Mouse (Mus musculus) embryonic fibroblast, embryonic 13.5 days (primary cell): ENCODE measurements at regions not wholly inside any gene's neighbourhood (a gene's known extent, or its start where the extent isn't known, plus 50 kb on each side); places are given as distances from the start of the nearest gene placed in this dataset.

Source experiments
- H3K27ac ChIP-seq: 2 replicates; pipeline ENCODE4 v1.5.1; 2012; ENCODE audit warnings: low read length, control low read depth, inconsistent platforms; ENCODE audit not compliant: insufficient read depth
- H3K4me1 ChIP-seq: 2 replicates; pipeline ENCODE4 v1.6.1; 2011; ENCODE audit warnings: low read length; ENCODE audit not compliant: control insufficient read depth, insufficient read depth
- H3K4me3 ChIP-seq: 2 replicates; pipeline ENCODE4 v1.5.1; 2011; ENCODE audit warnings: mild to moderate bottlenecking, control low read depth, low read length; ENCODE audit not compliant: insufficient read depth
- CTCF ChIP-seq: IDR thresholded peaks from 2 replicates; pipeline ENCODE4 v1.5.1; 2011; ENCODE audit warnings: mild to moderate bottlenecking, control low read depth, low read length, moderate library complexity, borderline replicate concordance; ENCODE audit not compliant: insufficient read depth
- POLR2A ChIP-seq: IDR thresholded peaks from 2 replicates; pipeline ENCODE4 v1.6.1; 2011; ENCODE audit warnings: low read depth, mild to moderate bottlenecking, control low read depth, low read length, moderate library complexity

GRCm38 (mm10) chr14:33813274-33813673 lies 110.1 kb upstream of the Gdf10 start:
- H3K4me1 ChIP-seq: no peaks in the 10 kb centered on the region

DNA sequence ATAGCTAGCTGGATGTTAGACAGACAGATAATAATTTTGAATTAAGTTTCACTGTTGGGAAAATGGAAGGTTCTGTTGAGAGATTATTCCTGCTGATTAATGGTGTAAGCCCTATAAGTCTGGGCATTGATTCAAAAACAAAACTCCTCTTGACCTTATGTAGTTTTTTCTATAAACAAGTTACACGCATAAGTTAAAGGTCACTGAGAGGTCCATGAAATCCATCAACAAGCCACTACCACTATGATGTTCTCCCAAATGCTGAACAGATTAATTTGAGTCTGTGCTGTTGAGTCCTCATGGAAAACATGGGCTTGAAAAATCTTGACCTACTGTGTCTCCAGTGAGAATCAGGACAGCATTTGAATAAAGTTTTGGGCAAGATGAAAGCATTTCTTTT lies 109.3 kb upstream of the Gdf10 start:
- Histone ChIP-seq H3K27ac (no peak overlapping the region), H3K4me1 (no peaks in the 10 kb centered on the region), H3K4me3 (no peak overlapping the region)
- TF ChIP-seq CTCF: no peak
- TF ChIP-seq POLR2A: no peak

More at GRCm38 (mm10) chr14:33813274-33813673, 110.1 kb upstream of the Gdf10 start:
- Histone ChIP-seq H3K27ac (no peak overlapping the region), H3K4me3 (no peak overlapping the region)
- TF ChIP-seq CTCF: no peak
- no peak for TF ChIP-seq POLR2A

DNA sequence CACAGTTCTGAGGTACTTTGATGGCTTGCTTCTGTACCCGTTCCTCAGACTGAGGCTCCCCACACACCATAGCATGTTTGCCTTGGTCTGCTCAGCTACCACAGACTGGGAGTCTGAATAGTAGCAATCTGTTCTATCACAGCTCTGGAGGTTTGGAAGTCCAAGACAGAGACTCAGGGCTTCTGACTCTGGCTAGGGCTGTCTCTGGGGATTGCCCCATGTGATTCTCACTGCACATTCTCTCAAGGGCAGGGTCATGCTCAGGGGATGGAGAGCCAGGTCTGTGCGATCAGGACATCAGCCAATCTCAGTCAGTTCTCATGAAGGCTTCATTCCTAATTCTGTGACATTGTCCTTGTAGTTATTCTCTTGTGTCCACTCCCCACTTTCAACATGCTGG lies 108.8 kb upstream of the Gdf10 start:
- no peak overlapping the region for H3K27ac ChIP-seq
- no peak overlapping the region for H3K4me3 ChIP-seq
- TF ChIP-seq POLR2A: no peak
- H3K4me1 ChIP-seq: no peaks in the 10 kb centered on the region

DNA sequence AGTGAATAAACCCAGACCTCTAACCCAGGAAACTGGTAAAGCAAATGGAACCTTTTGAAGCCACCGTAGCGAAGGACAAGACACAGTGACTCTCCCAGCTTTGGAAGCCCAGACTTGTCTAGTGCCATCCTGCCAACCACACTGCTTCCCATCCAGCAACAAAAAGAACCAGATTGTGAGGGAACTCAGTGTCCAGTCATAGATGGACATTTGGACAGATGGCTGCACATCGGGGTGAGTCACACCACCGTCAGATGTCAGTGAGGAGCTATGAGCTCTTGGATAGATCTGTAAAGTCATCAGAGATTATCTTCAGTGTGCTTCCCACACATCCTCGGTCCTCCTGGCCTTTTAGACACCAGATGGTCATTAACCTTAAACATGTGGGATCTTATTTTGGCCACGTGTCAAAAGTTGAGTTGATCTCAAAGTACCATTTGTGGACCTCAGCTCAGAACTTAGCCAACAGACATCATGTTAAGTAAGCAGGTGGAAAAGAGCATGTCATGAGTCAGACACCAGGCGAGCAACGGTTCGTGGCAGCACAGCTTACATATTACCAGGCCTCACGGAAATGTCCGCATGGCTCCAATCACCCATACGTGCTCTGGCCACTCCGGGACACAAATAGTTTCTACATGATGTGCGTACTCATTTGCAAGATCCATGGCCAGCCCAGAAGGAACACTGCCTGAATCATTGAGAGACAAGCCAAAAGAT lies 102.7 kb upstream of the Gdf10 start:
- TF ChIP-seq CTCF: no peak
- TF ChIP-seq POLR2A: no peak
- H3K4me3 ChIP-seq: no peak overlapping the region
- H3K27ac ChIP-seq: no peak overlapping the region
- 0 out of 2 replicates have a peak, but pooled peaks cover 3% of the 10 kb centered on the region for H3K4me1 ChIP-seq

- Histone ChIP-seq H3K4me1 (0 out of 2 replicates have a peak, but pooled peaks cover 3% of the 10 kb centered on the region), H3K4me3 (no peak overlapping the region), H3K27ac (no peak overlapping the region)
- no peak for TF ChIP-seq POLR2A
- TF ChIP-seq CTCF: no peak
These were observed 102.0 kb upstream of the Gdf10 start for GRCm38 (mm10) chr14:33821436-33821835.

DNA sequence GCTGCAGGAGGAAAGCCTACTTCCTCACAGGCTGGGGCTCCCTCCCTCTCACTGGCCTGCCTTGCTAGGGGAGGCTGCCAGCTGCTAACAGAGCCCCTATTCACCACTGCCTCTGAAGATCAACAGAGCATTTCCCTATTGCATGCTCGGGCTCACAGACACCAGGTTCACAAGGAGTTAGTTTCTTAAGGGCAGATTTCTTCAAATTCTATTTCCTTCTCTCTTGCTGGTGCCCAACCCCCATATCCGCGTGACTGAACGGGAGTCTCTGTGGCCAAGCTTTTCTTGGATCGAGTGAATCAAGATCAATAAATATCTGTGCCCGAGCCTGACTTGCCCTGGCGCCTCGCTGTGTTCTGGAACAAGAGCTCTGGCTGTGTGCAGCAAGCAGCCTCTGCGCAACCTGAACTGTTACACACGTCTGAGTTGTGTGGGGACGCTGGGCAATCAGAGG lies 98.9 kb upstream of the Gdf10 start:
- Histone ChIP-seq H3K4me3 (no peak overlapping the region), H3K4me1 (0 out of 2 replicates have a peak, but pooled peaks cover 3% of the 10 kb centered on the region), H3K27ac (no peak overlapping the region)
- TF ChIP-seq POLR2A: no peak
- no peak for TF ChIP-seq CTCF

- Histone ChIP-seq H3K4me1 (0 out of 2 replicates have a peak, but pooled peaks cover 3% of the 10 kb centered on the region), H3K27ac (no peak overlapping the region), H3K4me3 (no peak overlapping the region)
- TF ChIP-seq POLR2A (no peak), CTCF (no peak)
These were observed 97.3 kb upstream of the Gdf10 start for GRCm38 (mm10) chr14:33826003-33826644.

DNA sequence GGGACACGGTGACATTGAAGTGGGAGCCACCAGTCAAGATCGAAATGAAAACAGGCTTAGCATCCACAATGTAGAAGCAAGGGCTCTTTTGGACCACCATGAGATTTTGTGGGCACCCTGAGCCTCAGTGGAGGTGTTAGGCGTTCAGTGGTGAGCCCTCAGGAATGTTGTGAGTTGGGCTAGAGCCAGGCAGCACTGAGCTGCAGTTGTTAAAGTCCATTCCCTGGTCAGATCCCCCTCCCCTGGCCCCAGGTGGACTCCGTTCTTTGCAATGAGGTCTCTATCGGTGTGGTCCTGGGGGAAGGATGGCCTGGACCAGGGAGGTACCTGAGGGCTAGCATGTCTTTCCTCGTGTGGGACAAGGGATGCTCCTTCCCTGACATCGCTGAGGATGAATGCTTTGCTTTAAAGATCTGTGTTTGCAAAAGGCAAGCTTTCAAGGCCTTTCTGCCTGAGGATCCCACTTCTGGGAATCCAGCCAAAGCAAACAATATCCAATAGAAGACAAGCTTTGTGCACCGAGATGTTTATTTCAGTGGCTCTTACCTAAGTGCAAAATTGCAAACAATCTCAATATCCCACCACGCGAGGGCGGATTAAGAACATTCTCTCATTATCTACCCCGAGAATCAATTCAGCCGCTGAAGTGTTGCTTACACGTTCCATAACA lies 90.6 kb upstream of the Gdf10 start:
- Histone ChIP-seq H3K4me1 (peaks cover 6% of the 10 kb centered on the region; the same call in 1 of the 2 replicates), H3K4me3 (no peak overlapping the region), H3K27ac (no peak overlapping the region)
- TF ChIP-seq POLR2A (no peak), CTCF (no peak)

- no peak overlapping the region for H3K4me3 ChIP-seq
- no peak for TF ChIP-seq CTCF
- TF ChIP-seq POLR2A: no peak
- H3K27ac ChIP-seq: no peak overlapping the region
- peaks cover 6% of the 10 kb centered on the region; the same call in 1 of the 2 replicates for H3K4me1 ChIP-seq
These were observed 87.0 kb upstream of the Gdf10 start for GRCm38 (mm10) chr14:33836341-33836740.

- Histone ChIP-seq H3K4me1 (no peaks in the 10 kb centered on the region), H3K4me3 (no peak overlapping the region), H3K27ac (no peak overlapping the region)
- no peak for TF ChIP-seq CTCF
- TF ChIP-seq POLR2A: no peak
These were observed 81.6 kb upstream of the Gdf10 start for GRCm38 (mm10) chr14:33841821-33842220.
